Mouse (Mus musculus) cortical plate, adult 2 months (tissue): Measurements from ENCODE around the gene Bco1.

ENCODE experiments used
- CTCF ChIP-seq: fragments of 200-500 bp; IDR thresholded peaks from 2 replicates; pipeline ENCODE4 v1.5.1; 2011; ENCODE audit warnings: mild to moderate bottlenecking, control low read depth, low read length; ENCODE audit not compliant: insufficient read depth; ENCODE audit errors: extremely low read depth
- POLR2A ChIP-seq: fragments of 200-500 bp; IDR thresholded peaks from 2 replicates; pipeline ENCODE4 v1.6.1; 2011; ENCODE audit warnings: mild to moderate bottlenecking, low read length, control low read depth; ENCODE audit not compliant: insufficient read depth; ENCODE audit errors: extremely low read depth

DNA sequence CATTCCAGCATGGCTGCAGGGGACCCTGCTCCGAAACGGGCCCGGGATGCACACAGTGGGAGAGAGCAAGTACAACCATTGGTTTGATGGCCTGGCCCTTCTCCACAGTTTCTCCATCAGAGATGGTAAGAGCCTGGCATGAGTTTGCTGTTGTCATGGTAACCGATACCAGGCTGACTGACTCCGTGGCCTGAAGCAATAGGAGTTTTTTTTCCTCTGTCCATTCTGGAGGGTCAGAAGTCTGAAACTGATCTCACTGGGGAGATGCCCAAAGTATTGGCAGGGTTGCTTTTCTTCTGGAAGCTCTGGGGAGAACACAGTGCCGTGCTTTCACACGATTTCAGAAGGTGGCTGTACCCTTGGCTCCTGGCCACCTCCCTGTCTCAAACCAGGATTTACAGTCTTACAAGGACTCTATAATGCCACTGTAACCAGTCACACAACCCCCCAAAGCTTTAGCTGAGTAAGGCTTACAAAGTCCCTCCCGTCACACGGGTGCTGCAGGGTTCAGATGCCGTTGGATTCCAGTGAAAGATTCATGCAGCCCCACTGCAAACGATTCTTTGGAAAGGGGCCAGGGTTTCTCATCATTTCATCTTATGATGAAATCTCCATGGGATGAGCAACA is 2.0 kb downstream of the Bco1 start:
- TF ChIP-seq POLR2A, result no peak
- TF ChIP-seq CTCF, result no peak
